Mouse (Mus musculus): ENCODE data around the gene Cdh9. TPM values are rescaled to one million over a fixed set of nuclear protein-coding genes. Genes with fewer than 3 reads are reported as not detected.
A peak's percentile ranks its signal among the peaks of the same experiment; 100 is the strongest.

Cdh9 gene
- 1 to 10 TPM; 1.0 to 1.5 TPM for total RNA-seq (2021)
- long read RNA-seq, experiment 1, partial matches to known transcripts, result 1 of 1 reads
- long read RNA-seq, experiment 1, other reads (novel, unspliced or antisense), result 0 of 1 reads
- long read RNA-seq, experiment 2, partial matches to known transcripts, result 1 of 3 reads
- long read RNA-seq, experiment 2, other reads (novel, unspliced or antisense), result 0 of 3 reads

DNA sequence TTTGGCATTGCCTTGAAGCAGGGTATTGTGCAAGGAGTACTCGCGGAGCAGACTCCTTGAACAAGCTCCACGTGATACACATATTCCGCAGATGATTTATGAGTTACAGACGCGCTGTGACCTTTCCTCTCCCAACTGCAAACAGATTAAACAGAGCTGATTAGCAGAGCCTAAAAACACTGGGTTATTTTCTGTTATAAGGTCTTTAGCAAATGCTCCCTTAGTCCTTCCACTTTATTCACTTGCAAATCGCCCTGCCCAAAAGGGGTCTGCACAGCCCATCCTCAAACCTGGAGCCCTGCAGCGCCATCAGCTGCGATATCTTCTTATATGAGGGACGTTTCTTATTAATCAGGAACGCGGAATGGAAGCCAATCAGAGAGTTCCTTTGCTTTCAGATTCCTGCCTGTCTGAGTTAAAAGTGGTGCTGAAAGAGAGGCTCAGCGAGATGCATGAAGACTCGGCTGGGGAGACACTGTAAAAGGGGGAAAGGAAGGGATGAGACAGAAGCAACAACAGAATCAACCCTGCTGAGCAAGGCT lies at the start of gene Cdh9:
Gene Cdh9 (plus strand): TSS at position 287 of the 542 bp plus-strand sequence.
- DNase-seq (ENCODE audit: low spot score in 2 of 2), result peak; percentile 18 to 31

DNA sequence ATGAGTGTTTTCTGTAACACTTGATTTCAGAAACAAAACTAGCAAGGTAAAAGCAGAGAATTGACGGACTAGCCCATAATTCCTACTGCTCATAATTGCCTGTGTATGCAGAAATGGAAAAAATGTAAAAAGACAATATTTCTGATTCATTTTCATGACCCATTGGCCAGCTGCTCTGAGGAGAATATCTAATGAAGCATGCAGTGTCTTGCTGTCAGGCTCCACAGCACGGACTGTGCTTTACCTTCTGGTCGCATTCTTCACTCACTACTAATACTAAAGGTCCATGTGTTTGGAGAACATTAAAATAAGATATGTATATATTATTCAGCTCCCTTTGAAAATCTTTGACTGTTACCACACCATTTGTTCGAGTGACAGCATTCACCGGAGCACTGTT lies 49.5 kb upstream of the Cdh9 start:
- DNase-seq (ENCODE audit: low spot score in 2 of 2), result no peak

- DNase-seq (ENCODE audit: low spot score in 2 of 2), result no peak
Measured at GRCm38 (mm10) chr15:16699821-16700220, 28.7 kb upstream of the Cdh9 start.

GRCm38 (mm10) chr15:16702340-16702739 lies 26.2 kb upstream of the Cdh9 start:
- no peak for DNase-seq (ENCODE audit: low spot score in 2 of 2)

- DNase-seq (ENCODE audit: low spot score in 2 of 2), result no peak
Measured at GRCm38 (mm10) chr15:16739088-16739487, 10.5 kb downstream of the Cdh9 start.

GRCm38 (mm10) chr15:16746672-16747071 lies 18.1 kb downstream of the Cdh9 start:
- DNase-seq (ENCODE audit: low spot score in 2 of 2), result no peak

GRCm38 (mm10) chr15:16763252-16763651 lies 34.7 kb downstream of the Cdh9 start:
- DNase-seq (ENCODE audit: low spot score in 2 of 2), result no peak

DNA sequence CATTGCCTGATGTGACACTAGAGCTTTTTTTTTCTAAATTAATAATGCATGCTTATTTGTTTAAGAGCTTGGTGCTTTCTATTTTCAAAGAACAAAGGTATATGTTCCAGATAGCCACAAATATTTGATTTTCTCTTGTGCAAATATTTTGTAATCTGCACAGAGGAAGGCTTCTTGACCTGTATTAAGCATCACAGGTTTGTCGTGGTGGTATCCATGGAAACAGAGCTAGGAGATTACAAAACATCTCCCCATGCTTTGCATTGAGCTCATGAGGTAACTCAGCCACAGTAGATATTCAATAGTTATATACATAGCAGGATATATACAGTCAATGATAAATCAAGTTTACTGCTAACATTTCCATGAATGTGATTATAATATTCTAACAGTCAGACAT lies 56.0 kb downstream of the Cdh9 start:
- no peak for DNase-seq (ENCODE audit: low spot score in 2 of 2)

DNA sequence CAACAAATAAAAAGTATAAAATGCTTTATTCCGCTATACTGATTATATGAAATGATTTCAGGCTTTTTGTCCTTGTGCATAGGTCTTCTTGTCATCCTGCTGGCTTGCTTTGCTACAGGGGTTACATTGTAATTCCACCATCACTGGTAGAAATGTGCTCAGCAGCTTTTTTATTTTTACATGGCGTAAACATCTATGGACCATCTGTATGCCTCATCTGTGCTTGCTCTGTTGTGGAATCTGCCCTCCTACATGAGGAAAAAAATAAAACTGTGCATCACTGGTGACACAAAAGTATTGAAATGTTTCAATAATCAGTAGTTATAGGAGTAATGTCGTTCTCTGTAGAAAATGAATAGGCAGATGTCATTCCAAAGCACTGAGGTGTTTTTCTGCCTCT lies 64.3 kb downstream of the Cdh9 start:
- DNase-seq (ENCODE audit: low spot score in 2 of 2), result no peak

GRCm38 (mm10) chr15:16801302-16801701 lies 72.7 kb downstream of the Cdh9 start:
- no peak for DNase-seq (ENCODE audit: low spot score in 2 of 2)

- no peak for DNase-seq (ENCODE audit: low spot score in 2 of 2)
Measured at GRCm38 (mm10) chr15:16810787-16811186, 82.2 kb downstream of the Cdh9 start.

GRCm38 (mm10) chr15:16814035-16814434 lies 85.5 kb downstream of the Cdh9 start:
- DNase-seq (ENCODE audit: low spot score in 2 of 2), result no peak

DNA sequence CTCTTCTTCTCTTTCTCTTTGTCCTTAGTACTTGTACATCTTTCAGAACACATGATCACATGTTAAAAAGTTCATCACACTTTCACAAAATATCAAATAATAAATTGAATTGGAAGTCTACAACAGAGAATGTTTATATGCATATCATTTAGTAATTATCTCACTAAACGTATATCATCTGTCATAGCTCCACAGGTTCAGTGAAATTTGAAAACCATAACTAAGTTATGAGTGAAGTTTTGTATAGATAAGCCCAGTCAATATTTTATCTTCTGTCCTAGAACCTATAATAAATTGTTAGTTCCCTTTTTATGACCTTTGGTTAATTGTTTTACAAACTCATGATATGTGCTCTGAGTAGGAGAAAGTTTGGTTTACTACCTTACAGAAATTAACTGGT lies 106.2 kb downstream of the Cdh9 start:
- no peak for DNase-seq (ENCODE audit: low spot score in 2 of 2)

- no peak for DNase-seq (ENCODE audit: low spot score in 2 of 2)
Measured at GRCm38 (mm10) chr15:16882542-16882941, 154.0 kb downstream of the Cdh9 start.

GRCm38 (mm10) chr15:16896674-16897073 lies 168.1 kb downstream of the Cdh9 start:
- no peak for DNase-seq (ENCODE audit: low spot score in 2 of 2)
